Mouse (Mus musculus): ENCODE results near the gene Smg6. TPM values are rescaled to one million over a fixed set of nuclear protein-coding genes. Genes with fewer than 3 reads are reported as not detected.

Gene Smg6
- polyA plus RNA-seq, 1 experiment from 2014 or later, result 11.9 TPM

GRCm38 (mm10) chr11:75145841-75146240 is 220.2 kb downstream of the Smg6 start:
- Histone ChIP-seq H3K27ac (no peak overlapping the region), H3K36me3 (ENCODE audit: insufficient read depth, low read length) (peaks cover 27% of the 10 kb centered on the region), H3K9me3 (replicated peaks; ENCODE audit: low read length) (no peaks in the 10 kb centered on the region), H3K4me1 (replicated peaks; ENCODE audit: insufficient read depth, low read length) (peaks cover 13% of the 10 kb centered on the region; the same call in 1 of the 2 replicates), H3K4me2 (ENCODE audit: low read length) (no peak overlapping the region), H3K27me3 (ENCODE audit: insufficient read depth, low read length) (no peaks in the 10 kb centered on the region), H3K9ac (ENCODE audit: low read depth, low read length) (no peak overlapping the region), H3K4me3 (replicated peaks; ENCODE audit: low read depth, low read length) (no peak overlapping the region)
- DNase-seq (ENCODE audit: low spot score), result peak; percentile 47
- no peak for ATAC-seq (replicated peaks; ENCODE audit: low FRiP score, low read depth)
- 54% methylated on average over 2 of the region's 2 CpGs for WGBS
- no peak for TF ChIP-seq CTCF (IDR thresholded peaks at IDR 0.05; ENCODE audit: low read depth)

- 18% methylated on average over 11 of the region's 11 CpGs for WGBS
- Histone ChIP-seq H3K27me3 (ENCODE audit: insufficient read depth, low read length) (no peaks in the 10 kb centered on the region), H3K4me1 (replicated peaks; ENCODE audit: insufficient read depth, low read length) (peaks cover 13% of the 10 kb centered on the region; the same call in 1 of the 2 replicates), H3K4me2 (ENCODE audit: low read length) (no peak overlapping the region), H3K4me3 (replicated peaks; ENCODE audit: low read depth, low read length) (no peak overlapping the region), H3K9ac (ENCODE audit: low read depth, low read length) (no peak overlapping the region), H3K36me3 (ENCODE audit: insufficient read depth, low read length) (peaks cover 31% of the 10 kb centered on the region), H3K9me3 (replicated peaks; ENCODE audit: low read length) (no peaks in the 10 kb centered on the region), H3K27ac (peak overlapping the region; percentile 81)
- TF ChIP-seq CTCF (IDR thresholded peaks at IDR 0.05; ENCODE audit: low read depth), result no peak
- ATAC-seq (replicated peaks; ENCODE audit: low FRiP score, low read depth), result no peak
- DNase-seq (ENCODE audit: low spot score), result peak; percentile 72
Observed at GRCm38 (mm10) chr11:75147106-75147845, 221.7 kb downstream of the Smg6 start.

- Histone ChIP-seq H3K27me3 (ENCODE audit: insufficient read depth, low read length) (no peaks in the 10 kb centered on the region), H3K9ac (ENCODE audit: low read depth, low read length) (no peak overlapping the region), H3K4me1 (replicated peaks; ENCODE audit: insufficient read depth, low read length) (peaks cover 13% of the 10 kb centered on the region; the same call in 1 of the 2 replicates), H3K36me3 (ENCODE audit: insufficient read depth, low read length) (peaks cover 30% of the 10 kb centered on the region), H3K9me3 (replicated peaks; ENCODE audit: low read length) (no peaks in the 10 kb centered on the region), H3K4me2 (ENCODE audit: low read length) (no peak overlapping the region), H3K27ac (peak overlapping the region; percentile 81), H3K4me3 (replicated peaks; ENCODE audit: low read depth, low read length) (no peak overlapping the region)
- WGBS, result 26% methylated on average over 3 of the region's 3 CpGs
- peak; percentile 79 for ATAC-seq (replicated peaks; ENCODE audit: low FRiP score, low read depth)
- no peak for TF ChIP-seq CTCF (IDR thresholded peaks at IDR 0.05; ENCODE audit: low read depth)
- DNase-seq (ENCODE audit: low spot score), result peak; percentile 79
Observed at GRCm38 (mm10) chr11:75147846-75148168, 222.2 kb downstream of the Smg6 start.

GRCm38 (mm10) chr11:75148332-75149035 is 222.9 kb downstream of the Smg6 start:
- WGBS, result 61% methylated on average over 11 of the region's 11 CpGs

GRCm38 (mm10) chr11:75150346-75150745 is 224.7 kb downstream of the Smg6 start:
- TF ChIP-seq CTCF (IDR thresholded peaks at IDR 0.05; ENCODE audit: low read depth), result 0 out of 2 replicates have a peak, but pooled peaks have one; percentile 19
- H3K4me1 ChIP-seq (replicated peaks; ENCODE audit: insufficient read depth, low read length), result peaks cover 16% of the 10 kb centered on the region; the same call in 1 of the 2 replicates
- no peaks in the 10 kb centered on the region for H3K9me3 ChIP-seq (replicated peaks; ENCODE audit: low read length)
- no peak overlapping the region for H3K9ac ChIP-seq (ENCODE audit: low read depth, low read length)
- WGBS, result 73% methylated on average over 1 of the region's 1 CpGs
- no peak overlapping the region for H3K27ac ChIP-seq
- no peak overlapping the region for H3K4me3 ChIP-seq (replicated peaks; ENCODE audit: low read depth, low read length)
- no peak for ATAC-seq (replicated peaks; ENCODE audit: low FRiP score, low read depth)
- peaks cover 10% of the 10 kb centered on the region; the same call in 1 of the 2 replicates for H3K36me3 ChIP-seq (ENCODE audit: insufficient read depth, low read length)
- H3K27me3 ChIP-seq (ENCODE audit: insufficient read depth, low read length), result no peaks in the 10 kb centered on the region
- DNase-seq (ENCODE audit: low spot score), result no peak
- no peak overlapping the region for H3K4me2 ChIP-seq (ENCODE audit: low read length)

More at GRCm38 (mm10) chr11:75148332-75149035, 222.9 kb downstream of the Smg6 start:
- peaks cover 16% of the 10 kb centered on the region; the same call in 1 of the 2 replicates for H3K4me1 ChIP-seq (replicated peaks; ENCODE audit: insufficient read depth, low read length)
- no peak overlapping the region for H3K9ac ChIP-seq (ENCODE audit: low read depth, low read length)
- no peak for TF ChIP-seq CTCF (IDR thresholded peaks at IDR 0.05; ENCODE audit: low read depth)
- 0 out of 2 replicates have a peak, but pooled peaks have one; percentile 9 for ATAC-seq (replicated peaks; ENCODE audit: low FRiP score, low read depth)
- peaks cover 23% of the 10 kb centered on the region for H3K36me3 ChIP-seq (ENCODE audit: insufficient read depth, low read length)
- peak overlapping the region; percentile 81 for H3K27ac ChIP-seq
- H3K4me3 ChIP-seq (replicated peaks; ENCODE audit: low read depth, low read length), result no peak overlapping the region
- no peaks in the 10 kb centered on the region for H3K27me3 ChIP-seq (ENCODE audit: insufficient read depth, low read length)
- H3K9me3 ChIP-seq (replicated peaks; ENCODE audit: low read length), result no peaks in the 10 kb centered on the region
- DNase-seq (ENCODE audit: low spot score), result peak; percentile 62
- H3K4me2 ChIP-seq (ENCODE audit: low read length), result no peak overlapping the region
